Mouse (Mus musculus) brain, embryonic 14.5 days (tissue): ENCODE data around the gene Ncbp3. TPM values are rescaled to one million over a fixed set of nuclear protein-coding genes. Genes with fewer than 3 reads are reported as not detected.

ENCODE experiments used
- DNase-seq: peaks from one replicate; pipeline ENCODE4 v3.0.0-alpha.2; 2011; ENCODE audit warnings: low read depth
- CTCF ChIP-seq: fragments of 200-500 bp; IDR thresholded peaks from 2 replicates; pipeline ENCODE4 v1.5.1; 2012; ENCODE audit warnings: inconsistent platforms, mild to moderate bottlenecking, moderate library complexity, borderline replicate concordance; ENCODE audit not compliant: insufficient read depth, insufficient read length; ENCODE audit errors: extremely low read depth
- POLR2A ChIP-seq: fragments of 200-500 bp; IDR thresholded peaks from 2 replicates; pipeline ENCODE4 v1.6.1; 2012; ENCODE audit warnings: mild to moderate bottlenecking, inconsistent platforms, borderline replicate concordance; ENCODE audit not compliant: poor library complexity, insufficient read depth, insufficient read length, severe bottlenecking; ENCODE audit errors: extremely low read depth
- polyA plus RNA-seq: library from polyadenylated mRNA; depleted of rRNA; stranded (reverse); fragments of >200 nt; gene quantifications from 2 replicates; pipeline ENCODE4 v1.2.3, GENCODE M21; 2012

The Ncbp3 gene
- polyA plus RNA-seq, 1 experiment, result 8.3 TPM

DNA sequence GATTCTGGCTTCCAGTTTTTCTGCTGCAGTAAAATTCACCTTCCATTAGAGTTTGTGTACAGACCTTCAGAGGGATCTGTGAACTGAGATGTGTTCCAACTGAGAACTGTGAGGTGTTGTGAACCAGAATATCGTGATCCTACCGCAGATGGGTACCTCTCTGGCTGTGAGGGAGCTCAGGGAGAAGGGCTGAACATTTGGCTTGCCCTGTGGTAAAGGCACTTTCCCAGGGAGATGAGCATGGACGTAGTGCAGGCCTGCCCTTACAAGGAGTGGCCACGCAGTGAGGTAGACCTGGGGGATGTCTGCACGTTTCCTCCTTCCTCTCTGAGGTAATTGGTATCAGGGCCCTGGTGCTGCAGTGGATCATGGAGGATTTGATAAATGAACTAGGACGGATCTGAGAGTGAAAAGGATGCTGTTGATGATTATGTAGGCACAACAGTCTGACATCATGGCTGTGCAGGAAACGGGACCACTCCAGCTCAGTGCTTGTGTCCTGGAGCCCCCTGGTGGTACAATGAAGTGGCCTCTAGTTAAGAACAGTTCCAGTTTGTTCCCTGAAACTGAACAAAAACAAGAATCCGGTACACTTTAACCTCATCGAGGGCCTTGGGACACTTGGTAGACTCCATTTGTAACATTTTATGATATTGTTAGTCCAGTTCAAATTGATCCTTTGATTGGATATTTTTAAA, 8.3 kb upstream of the Ncbp3 start:
- DNase-seq, result peak; percentile 84

DNA sequence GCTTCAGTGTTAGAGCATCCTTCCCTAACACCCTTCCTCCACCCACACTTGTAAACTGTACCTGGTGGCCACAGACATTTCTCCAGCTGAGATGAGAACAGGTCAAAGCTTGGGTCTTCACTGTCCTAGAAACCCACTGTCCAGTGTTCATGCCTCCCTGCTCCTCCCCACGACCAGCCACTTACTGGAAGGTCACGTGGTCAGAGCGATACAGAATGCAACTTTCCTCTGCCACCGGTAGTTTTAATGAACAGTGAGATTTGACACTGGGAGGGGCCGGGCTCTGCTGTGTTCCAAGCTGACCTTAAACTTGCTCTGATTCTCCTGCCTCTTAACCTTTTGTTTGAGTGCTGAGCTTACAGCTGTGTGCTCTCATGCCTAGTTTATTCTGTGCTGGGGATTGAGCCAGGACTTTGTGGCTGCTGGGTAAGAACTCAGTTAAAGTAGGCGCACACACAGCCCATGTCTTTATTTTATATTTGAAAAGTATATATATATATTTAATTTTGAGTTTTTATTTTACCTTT, 3.3 kb upstream of the Ncbp3 start:
- no peak for DNase-seq
- no peak for TF ChIP-seq CTCF
- TF ChIP-seq POLR2A, result no peak

More for the DNA sequence above, 8.3 kb upstream of the Ncbp3 start:
- peak; percentile 82 for TF ChIP-seq CTCF
- TF ChIP-seq POLR2A, result no peak

DNA sequence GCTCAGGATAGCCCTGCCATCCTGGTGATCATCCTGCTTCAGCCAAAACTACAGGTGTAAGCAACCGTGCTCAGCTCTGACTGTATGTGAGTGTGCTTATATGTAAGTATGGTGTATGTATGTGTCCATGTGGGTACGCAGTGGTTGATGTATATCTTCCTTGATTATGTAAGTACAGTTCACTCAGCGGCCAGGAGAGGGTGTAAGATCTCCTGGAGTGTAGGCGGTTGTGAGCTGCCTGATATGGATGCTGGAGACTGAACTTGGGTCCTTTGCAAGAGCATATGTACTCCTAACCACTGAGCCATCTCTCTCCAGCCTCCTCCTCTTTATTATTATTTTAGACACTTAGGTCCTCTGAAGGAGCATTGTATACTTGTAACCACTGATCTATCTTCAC, 2.8 kb upstream of the Ncbp3 start:
- no peak for DNase-seq
- TF ChIP-seq CTCF, result no peak
- TF ChIP-seq POLR2A, result no peak

DNA sequence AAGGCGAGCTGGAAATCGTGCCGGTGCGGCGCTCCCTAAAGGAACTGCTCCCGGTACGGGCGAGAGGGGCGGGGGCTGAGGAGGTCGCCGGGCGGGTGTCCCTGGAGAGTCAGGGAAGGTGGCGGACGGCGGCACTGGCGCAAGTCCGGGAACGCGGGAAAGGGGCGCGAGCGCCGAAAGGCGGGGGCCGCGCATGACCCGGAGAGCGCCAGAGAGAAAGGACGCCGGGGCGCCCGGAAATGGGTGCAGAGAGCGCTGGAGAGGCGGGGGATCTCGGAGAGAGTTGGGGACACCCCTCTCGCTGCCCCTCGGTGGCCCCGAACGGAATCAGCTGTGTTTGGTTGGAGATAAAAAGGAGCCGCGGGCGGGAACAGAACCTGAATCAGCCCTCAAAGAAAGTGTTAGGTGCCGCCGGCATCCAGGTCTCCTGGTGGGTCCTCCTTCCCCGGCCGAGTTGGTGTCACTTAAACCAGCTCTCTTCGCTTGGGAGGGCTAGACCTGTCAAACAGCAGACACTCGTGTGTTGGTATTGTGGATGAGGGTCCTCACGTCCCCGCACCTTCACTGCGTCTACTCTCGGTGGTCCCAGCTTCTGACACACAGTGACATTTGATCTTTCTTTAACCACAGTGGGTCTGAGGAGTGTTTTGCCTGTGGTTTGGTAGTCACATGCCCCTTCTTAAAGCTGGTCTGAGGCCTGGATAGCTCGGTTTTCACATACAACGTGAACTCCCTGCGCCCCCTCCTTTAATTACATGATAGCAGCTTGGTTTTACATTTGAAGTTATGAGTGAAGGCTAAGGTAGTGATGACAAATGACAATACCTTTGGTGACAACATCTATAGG, 670 bp downstream of the Ncbp3 start:
- peak; percentile 22 for DNase-seq

DNA sequence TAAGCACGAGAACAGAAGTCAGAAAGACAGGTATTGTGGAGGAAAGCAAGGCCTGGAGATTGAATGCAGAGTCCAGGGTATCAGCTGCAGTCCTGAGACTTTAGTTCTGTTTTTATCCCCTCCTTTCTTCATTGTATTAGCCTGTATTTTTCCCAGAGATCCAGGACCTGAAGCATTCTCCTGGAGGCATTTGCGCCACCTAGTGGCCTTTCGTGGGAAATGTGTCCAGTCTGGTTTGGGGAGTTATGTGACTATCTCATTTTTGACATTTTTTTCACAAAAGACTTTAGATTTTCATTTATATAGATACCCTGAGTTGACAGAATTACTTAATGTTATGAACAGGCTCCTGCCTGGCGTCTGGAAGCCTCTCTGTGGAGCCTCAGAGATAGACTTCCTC, 1.8 kb downstream of the Ncbp3 start:
- peak; percentile 88 for DNase-seq
- peak; percentile 91 for TF ChIP-seq CTCF
- TF ChIP-seq POLR2A, result no peak

More for the DNA sequence above, 670 bp downstream of the Ncbp3 start:
- TF ChIP-seq POLR2A, result no peak
- TF ChIP-seq CTCF, result no peak

DNA sequence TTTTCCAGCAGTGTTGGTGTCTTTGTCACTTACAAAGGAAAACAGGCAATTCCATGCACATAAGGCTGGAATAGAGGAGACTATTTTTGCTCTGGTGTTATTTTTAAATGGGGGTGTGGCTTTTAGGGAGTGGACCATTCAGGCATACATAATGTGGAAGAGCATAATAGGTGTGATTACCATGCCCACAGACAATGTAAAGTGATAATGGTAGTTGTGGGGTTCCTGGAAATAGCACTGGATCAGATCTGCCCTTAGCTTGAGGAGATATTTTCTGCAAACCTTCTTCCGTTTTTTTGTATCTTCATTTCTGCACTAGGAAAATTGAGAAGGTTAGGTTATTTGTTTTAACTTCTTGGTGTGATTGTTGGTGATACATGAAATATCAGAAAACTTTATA, 5.2 kb downstream of the Ncbp3 start:
- TF ChIP-seq POLR2A, result no peak
- DNase-seq, result no peak

DNA sequence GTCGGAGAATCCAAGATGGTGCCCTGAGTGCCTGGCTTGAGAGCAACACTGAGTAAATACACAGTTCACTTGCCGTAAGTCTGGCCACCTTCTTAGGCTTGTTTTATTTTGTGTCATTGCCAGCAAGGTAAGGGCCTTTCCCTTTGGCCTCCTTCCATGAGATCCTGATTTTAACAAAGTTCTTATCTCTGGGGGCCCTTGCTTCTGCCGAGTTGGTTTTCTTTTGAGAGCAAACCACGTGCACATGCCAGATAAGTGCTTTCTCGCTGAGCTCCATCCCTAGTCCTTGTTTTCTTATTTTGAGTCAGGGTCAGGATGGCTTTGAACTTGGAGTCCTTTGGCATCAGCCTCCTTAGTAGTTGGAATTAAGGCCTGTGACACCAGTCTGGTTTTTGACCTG, 10.1 kb downstream of the Ncbp3 start:
- TF ChIP-seq POLR2A, result no peak
- no peak for TF ChIP-seq CTCF

DNA sequence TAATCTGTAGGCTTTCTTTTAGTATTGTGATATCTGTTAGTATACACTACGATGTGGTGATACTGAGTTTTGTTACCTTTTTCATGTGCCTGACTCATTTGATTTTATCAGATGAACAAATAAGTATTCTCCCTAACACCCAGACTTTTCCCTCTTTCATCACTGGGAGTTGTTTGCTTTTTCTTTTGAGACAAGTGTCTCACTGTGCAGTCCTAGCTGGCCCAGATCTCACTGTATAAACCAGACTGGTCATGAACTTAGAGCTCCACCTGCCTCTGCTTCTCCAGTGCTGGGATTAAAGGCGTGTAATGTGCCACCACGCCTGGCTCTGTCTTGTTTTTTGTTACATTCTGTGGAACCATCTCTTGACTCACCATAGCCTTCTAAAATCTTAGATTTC, 12.0 kb downstream of the Ncbp3 start:
- DNase-seq, result no peak
- no peak for TF ChIP-seq POLR2A
- TF ChIP-seq CTCF, result no peak

More for the DNA sequence above, 10.1 kb downstream of the Ncbp3 start:
- no peak for DNase-seq

DNA sequence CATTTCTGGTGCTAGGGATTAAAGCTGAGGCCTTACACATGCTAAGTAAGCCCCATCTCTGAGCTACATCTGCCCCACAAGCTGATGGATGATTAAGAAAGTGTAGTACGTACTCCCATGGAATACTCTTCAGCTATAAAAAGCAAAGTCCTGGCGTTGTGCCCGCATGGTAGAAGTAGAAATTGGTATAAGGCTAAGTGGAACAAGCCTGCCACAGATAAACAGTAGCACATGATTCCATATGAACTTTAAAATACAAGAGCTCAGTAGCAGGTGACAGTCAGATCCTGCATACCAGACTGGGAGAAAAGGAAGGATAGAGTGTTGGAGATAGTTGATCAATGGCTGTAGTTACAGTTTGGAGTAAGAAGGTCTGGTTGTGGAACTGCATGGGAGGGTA, 13.8 kb downstream of the Ncbp3 start:
- TF ChIP-seq CTCF (no peak), POLR2A (no peak)
- DNase-seq, result no peak

DNA sequence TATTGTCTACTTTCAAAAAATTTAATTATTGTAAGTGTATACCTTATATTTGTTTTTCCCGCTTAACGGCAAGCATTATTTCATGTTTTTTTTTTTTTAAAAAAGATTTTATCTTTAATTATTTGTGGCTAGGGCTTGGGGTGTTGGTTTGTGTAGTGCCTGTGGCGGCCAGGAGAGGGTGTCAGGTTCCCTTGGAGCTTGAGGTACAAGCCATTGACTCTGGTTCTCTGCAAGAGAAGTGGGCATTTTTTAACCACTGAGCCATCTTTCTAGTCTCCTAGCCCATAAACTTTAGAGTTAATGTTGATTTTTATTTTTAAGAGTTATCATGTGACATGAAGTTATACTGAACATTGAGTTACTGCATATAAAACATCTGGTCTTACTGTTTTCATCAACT, 24.3 kb downstream of the Ncbp3 start:
- DNase-seq, result peak; percentile 40
- TF ChIP-seq CTCF (peak; percentile 62), POLR2A (no peak)

DNA sequence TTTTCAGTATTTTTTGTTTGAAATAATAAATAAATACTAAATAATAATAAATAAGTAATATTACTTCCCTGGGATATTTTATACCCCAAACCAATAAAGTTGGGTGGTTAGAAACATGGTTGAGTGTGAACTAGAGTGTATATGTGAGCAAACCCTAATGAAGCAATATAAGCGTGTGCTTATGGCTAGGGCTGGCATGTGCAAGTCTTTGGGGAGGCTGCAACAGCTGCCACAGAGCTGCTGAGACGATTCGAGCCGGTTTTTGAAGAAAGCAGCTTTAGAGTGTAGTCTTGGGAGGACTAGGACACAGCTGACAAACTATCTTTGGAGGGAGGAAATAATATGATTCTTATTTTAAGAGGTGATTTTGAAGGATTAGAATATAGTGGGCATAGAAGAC, 28.7 kb downstream of the Ncbp3 start:
- no peak for DNase-seq
- TF ChIP-seq POLR2A (no peak), CTCF (no peak)

DNA sequence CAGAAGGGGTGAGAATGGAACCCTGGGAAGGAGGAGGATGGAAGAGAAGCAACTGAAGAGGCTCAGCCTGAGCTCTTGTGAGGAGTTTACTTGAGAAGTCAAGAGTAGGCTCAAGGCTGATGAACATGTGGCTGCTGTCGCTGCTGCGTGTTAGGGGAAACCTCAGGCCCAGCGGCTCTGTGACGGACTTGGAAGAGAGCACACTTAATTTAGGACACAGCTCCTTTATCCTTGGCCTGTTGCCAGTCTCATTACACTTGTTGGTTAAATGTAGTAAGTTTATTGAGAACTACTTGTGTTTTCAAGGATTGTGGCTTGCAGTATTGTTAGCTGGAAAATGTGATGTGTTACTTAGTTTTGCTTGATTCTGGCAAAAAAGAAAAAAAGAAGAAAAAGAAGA, 29.1 kb downstream of the Ncbp3 start:
- DNase-seq, result peak; percentile 35
- no peak for TF ChIP-seq POLR2A
- no peak for TF ChIP-seq CTCF

DNA sequence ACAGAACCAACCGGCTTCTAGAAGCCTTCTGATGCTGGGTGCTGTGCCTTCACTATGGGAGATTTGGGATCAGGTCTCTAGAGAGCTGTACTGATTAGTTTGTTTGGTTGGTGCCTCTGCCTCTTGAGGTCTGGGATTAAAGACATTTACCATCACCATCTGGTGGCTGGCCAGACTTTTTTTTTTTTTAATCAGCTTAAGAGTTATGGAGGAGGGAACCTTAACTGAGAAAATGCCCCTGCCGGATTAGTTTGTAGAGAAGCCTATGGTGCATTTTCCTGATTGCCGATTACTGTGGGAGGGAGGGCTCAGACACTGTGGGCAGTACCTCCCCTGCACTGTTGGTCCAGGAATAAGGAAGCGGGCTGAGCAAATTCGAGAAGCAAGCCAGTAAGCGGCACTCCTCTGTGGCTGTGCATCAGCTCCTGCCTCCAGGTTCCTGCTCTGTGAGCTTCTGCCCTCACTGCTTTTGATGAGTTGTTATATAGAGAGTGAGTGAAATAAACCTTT, 29.7 kb downstream of the Ncbp3 start:
- TF ChIP-seq POLR2A (no peak), CTCF (no peak)
- peak; percentile 30 for DNase-seq
